Mouse (Mus musculus) midbrain, postnatal 0 days (tissue): ENCODE results near the gene Ube2z. TPM values are rescaled to one million over a fixed set of nuclear protein-coding genes. Genes with fewer than 3 reads are reported as not detected.
"Not testable (repeated sequence)": the region's sequence is repeated elsewhere in the genome, so short reads cannot be mapped to it uniquely, and the experiment has no call there.

Experiments
- ATAC-seq: fragments of 200-750 bp; cut with Nextera tagmentation; 2 replicates; pipeline ENCODE4 v1.8.0; 2017; ENCODE audit warnings: moderate number of reproducible peaks, mild to moderate bottlenecking, moderate TSS enrichment, moderate library complexity; ENCODE audit not compliant: low FRiP score
- DNase-seq: peaks from one replicate; pipeline ENCODE4 v3.0.0-alpha.2; 2015; ENCODE audit warnings: low spot score
- H3K27ac ChIP-seq: fragments of 300-500 bp; sonication (generic); 2 replicates; pipeline ENCODE4 v1.5.1; 2014; ENCODE audit warnings: low read depth, mild to moderate bottlenecking, low read length, mixed read lengths
- H3K27me3 ChIP-seq: fragments of 300-500 bp; sonication (generic); 2 replicates; pipeline ENCODE4 v1.6.1; 2014; ENCODE audit warnings: low read length, control low read depth, mixed read lengths; ENCODE audit not compliant: insufficient read depth
- H3K36me3 ChIP-seq: fragments of 300-500 bp; sonication (generic); 2 replicates; pipeline ENCODE4 v1.6.1; 2014; ENCODE audit warnings: low read length, control low read depth, mixed read lengths; ENCODE audit not compliant: insufficient read depth
- H3K4me1 ChIP-seq: fragments of 300-500 bp; sonication (generic); 2 replicates; pipeline ENCODE4 v1.6.1; 2014; ENCODE audit warnings: mild to moderate bottlenecking, control low read depth, antibody characterized with exemption, low read length, mixed read lengths; ENCODE audit not compliant: insufficient read depth
- H3K4me2 ChIP-seq: fragments of 300-500 bp; sonication (generic); 2 replicates; pipeline ENCODE4 v1.6.1; 2014; ENCODE audit warnings: low read depth, mild to moderate bottlenecking, low read length, mixed read lengths; ENCODE audit not compliant: poor library complexity, severe bottlenecking
- H3K4me3 ChIP-seq: fragments of 300-500 bp; sonication (generic); 2 replicates; pipeline ENCODE4 v1.5.1; 2014; ENCODE audit warnings: low read depth, mild to moderate bottlenecking, low read length, moderate library complexity
- H3K9ac ChIP-seq: fragments of 300-500 bp; sonication (generic); replicated peaks from 2 replicates; pipeline ENCODE4 v1.6.1; 2014; ENCODE audit warnings: mild to moderate bottlenecking, low read length, moderate library complexity, mixed read lengths; ENCODE audit not compliant: poor library complexity, severe bottlenecking
- H3K9me3 ChIP-seq: fragments of 300-500 bp; sonication (generic); 2 replicates; pipeline ENCODE4 v1.6.1; 2016; ENCODE audit warnings: low read length, control low read depth
- CTCF ChIP-seq: IDR thresholded peaks from 2 replicates; pipeline ENCODE4 v1.5.1; 2016; ENCODE audit warnings: antibody characterized with exemption, mild to moderate bottlenecking
- WGBS: fragments of 180-500 bp; shearing (Covaris S2); extraction: QIAGEN DNeasy Blood & Tissue Kit; methylation state at CpG from one replicate; pipeline ENCODE4 v1.1.7; 2014; 5-methylcytosine and 5-hydroxymethylcytosine counted together
- polyA plus RNA-seq: library from polyadenylated mRNA; unstranded; fragments of >200 nt; fragmentation: Nextera tagmentation; extraction: Ambion mirVana; gene quantifications from 2 replicates; pipeline ENCODE4 v1.2.1, GENCODE M21; 2015
- total RNA-seq: library from RNA; depleted of rRNA; stranded (reverse); fragments of >200 nt; gene quantifications from 2 replicates; pipeline ENCODE4 v1.2.3, GENCODE M21; 2014; rRNA removed

Gene Ube2z
- 59.7 and 62.2 TPM in 2 replicates for total RNA-seq
- 33.0 and 36.0 TPM in 2 replicates for polyA plus RNA-seq

- Histone ChIP-seq H3K9ac (peak within 1 kb of the TSS; percentile 91), H3K4me1 (peaks cover 12% of the 10 kb centered on the region; the same call in 1 of the 2 replicates), H3K4me3 (peak within 1 kb of the TSS; percentile 69), H3K27ac (peak within 1 kb of the TSS; percentile 83), H3K36me3 (peaks cover 12% of the 10 kb centered on the region), H3K4me2 (peak within 1 kb of the TSS; percentile 92), H3K27me3 (no peaks in the 10 kb centered on the region), H3K9me3 (no peaks in the 10 kb centered on the region)
- TF ChIP-seq CTCF = peak; percentile 24; the same call in 1 of the 2 replicates
- ATAC-seq (peak; percentile 99), DNase-seq (peak; percentile 97)
- WGBS = 3% methylated on average over 48 of the region's 50 CpGs
Measured at GRCm38 (mm10) chr11:96065215-96065911, at the start of gene Ube2z. TSS of gene Ube2z (minus strand) at chr11:96065388.

GRCm38 (mm10) chr11:96114077-96114476, 48.9 kb upstream of the Ube2z start:
- no peaks in the 10 kb centered on the region for H3K9me3 ChIP-seq
- no peak overlapping the region for H3K9ac ChIP-seq
- no peaks in the 10 kb centered on the region for H3K36me3 ChIP-seq
- no peak overlapping the region for H3K4me2 ChIP-seq
- no peaks in the 10 kb centered on the region for H3K4me1 ChIP-seq
- no peaks in the 10 kb centered on the region for H3K27me3 ChIP-seq
- no peak overlapping the region for H3K27ac ChIP-seq
- H3K4me3 ChIP-seq = no peak overlapping the region
- DNase-seq = no peak
- WGBS = 70% methylated on average over 2 of the region's 2 CpGs
- TF ChIP-seq CTCF = no peak
- no peak for ATAC-seq

GRCm38 (mm10) chr11:96111751-96112150, 46.6 kb upstream of the Ube2z start, which contains the start of gene Calcoco2:
TSS of gene Calcoco2 (minus strand) at chr11:96111964.
- TF ChIP-seq CTCF = no peak
- WGBS = 48% methylated on average over 14 of the region's 14 CpGs
- Histone ChIP-seq H3K27ac (no peak within 1 kb of the TSS), H3K27me3 (no peaks in the 10 kb centered on the region), H3K4me3 (no peak within 1 kb of the TSS), H3K4me1 (no peaks in the 10 kb centered on the region), H3K4me2 (no peak within 1 kb of the TSS), H3K36me3 (no peaks in the 10 kb centered on the region), H3K9me3 (no peaks in the 10 kb centered on the region), H3K9ac (no peak within 1 kb of the TSS)
- DNase-seq (no peak), ATAC-seq (no peak)

- not testable (repeated sequence) for H3K27ac ChIP-seq, H3K9ac ChIP-seq, H3K9me3 ChIP-seq, ATAC-seq, H3K4me1 ChIP-seq, H3K4me2 ChIP-seq, H3K36me3 ChIP-seq, H3K4me3 ChIP-seq, H3K27me3 ChIP-seq, DNase-seq
- 0 out of 2 replicates have a peak, but pooled peaks have one; percentile 17 for TF ChIP-seq CTCF
- 53% methylated on average over 2 of the region's 2 CpGs for WGBS
Measured at GRCm38 (mm10) chr11:96110950-96111349, 45.8 kb upstream of the Ube2z start.

GRCm38 (mm10) chr11:96108376-96108775, 43.2 kb upstream of the Ube2z start:
- H3K4me1 ChIP-seq = no peaks in the 10 kb centered on the region
- H3K36me3 ChIP-seq = no peaks in the 10 kb centered on the region
- no peak for ATAC-seq
- H3K9me3 ChIP-seq = no peaks in the 10 kb centered on the region
- no peak overlapping the region for H3K27ac ChIP-seq
- H3K9ac ChIP-seq = no peak overlapping the region
- TF ChIP-seq CTCF = no peak
- DNase-seq = no peak
- H3K4me3 ChIP-seq = no peak overlapping the region
- no peak overlapping the region for H3K4me2 ChIP-seq
- H3K27me3 ChIP-seq = no peaks in the 10 kb centered on the region
- WGBS = 70% methylated on average over 1 of the region's 1 CpGs

GRCm38 (mm10) chr11:96093361-96093760, 28.2 kb upstream of the Ube2z start:
- Histone ChIP-seq H3K4me1 (no peaks in the 10 kb centered on the region), H3K4me3 (no peak overlapping the region), H3K9ac (no peak overlapping the region), H3K36me3 (no peaks in the 10 kb centered on the region), H3K4me2 (no peak overlapping the region), H3K9me3 (no peaks in the 10 kb centered on the region), H3K27me3 (no peaks in the 10 kb centered on the region), H3K27ac (no peak overlapping the region)
- peak; percentile 77 for TF ChIP-seq CTCF
- no peak for ATAC-seq
- DNase-seq = peak; percentile 31
- WGBS = 14% methylated on average over 3 of the region's 3 CpGs
